Mouse (Mus musculus) midbrain, postnatal 0 days (tissue): ENCODE results near the gene Bcas3. TPM values are rescaled to one million over a fixed set of nuclear protein-coding genes. Genes with fewer than 3 reads are reported as not detected.

ENCODE experiments used
- ATAC-seq: fragments of 200-750 bp; cut with Nextera tagmentation; 2 replicates; pipeline ENCODE4 v1.8.0; 2017; ENCODE audit warnings: moderate number of reproducible peaks, mild to moderate bottlenecking, moderate TSS enrichment, moderate library complexity; ENCODE audit not compliant: low FRiP score
- DNase-seq: peaks from one replicate; pipeline ENCODE4 v3.0.0-alpha.2; 2015; ENCODE audit warnings: low spot score
- H3K27ac ChIP-seq: fragments of 300-500 bp; sonication (generic); 2 replicates; pipeline ENCODE4 v1.5.1; 2014; ENCODE audit warnings: low read depth, mild to moderate bottlenecking, low read length, mixed read lengths
- H3K27me3 ChIP-seq: fragments of 300-500 bp; sonication (generic); 2 replicates; pipeline ENCODE4 v1.6.1; 2014; ENCODE audit warnings: low read length, control low read depth, mixed read lengths; ENCODE audit not compliant: insufficient read depth
- H3K36me3 ChIP-seq: fragments of 300-500 bp; sonication (generic); 2 replicates; pipeline ENCODE4 v1.6.1; 2014; ENCODE audit warnings: low read length, control low read depth, mixed read lengths; ENCODE audit not compliant: insufficient read depth
- H3K4me1 ChIP-seq: fragments of 300-500 bp; sonication (generic); 2 replicates; pipeline ENCODE4 v1.6.1; 2014; ENCODE audit warnings: mild to moderate bottlenecking, control low read depth, antibody characterized with exemption, low read length, mixed read lengths; ENCODE audit not compliant: insufficient read depth
- H3K4me2 ChIP-seq: fragments of 300-500 bp; sonication (generic); 2 replicates; pipeline ENCODE4 v1.6.1; 2014; ENCODE audit warnings: low read depth, mild to moderate bottlenecking, low read length, mixed read lengths; ENCODE audit not compliant: poor library complexity, severe bottlenecking
- H3K4me3 ChIP-seq: fragments of 300-500 bp; sonication (generic); 2 replicates; pipeline ENCODE4 v1.5.1; 2014; ENCODE audit warnings: low read depth, mild to moderate bottlenecking, low read length, moderate library complexity
- H3K9ac ChIP-seq: fragments of 300-500 bp; sonication (generic); replicated peaks from 2 replicates; pipeline ENCODE4 v1.6.1; 2014; ENCODE audit warnings: mild to moderate bottlenecking, low read length, moderate library complexity, mixed read lengths; ENCODE audit not compliant: poor library complexity, severe bottlenecking
- H3K9me3 ChIP-seq: fragments of 300-500 bp; sonication (generic); 2 replicates; pipeline ENCODE4 v1.6.1; 2016; ENCODE audit warnings: low read length, control low read depth
- CTCF ChIP-seq: IDR thresholded peaks from 2 replicates; pipeline ENCODE4 v1.5.1; 2016; ENCODE audit warnings: antibody characterized with exemption, mild to moderate bottlenecking
- WGBS: fragments of 180-500 bp; shearing (Covaris S2); extraction: QIAGEN DNeasy Blood & Tissue Kit; methylation state at CpG from one replicate; pipeline ENCODE4 v1.1.7; 2014; 5-methylcytosine and 5-hydroxymethylcytosine counted together
- polyA plus RNA-seq: library from polyadenylated mRNA; unstranded; fragments of >200 nt; fragmentation: Nextera tagmentation; extraction: Ambion mirVana; gene quantifications from 2 replicates; pipeline ENCODE4 v1.2.1, GENCODE M21; 2015
- total RNA-seq: library from RNA; depleted of rRNA; stranded (reverse); fragments of >200 nt; gene quantifications from 2 replicates; pipeline ENCODE4 v1.2.3, GENCODE M21; 2014

Bcas3 gene
- total and polyA plus RNA-seq, 2 experiments from 2014 or later, result 28.4 to 34.7 TPM

GRCm38 (mm10) chr11:85800380-85800779 is 447.4 kb downstream of the Bcas3 start:
- no peak overlapping the region for H3K9ac ChIP-seq
- 65% methylated on average over 11 of the region's 11 CpGs for WGBS
- ATAC-seq (no peak), DNase-seq (no peak)
- H3K27ac ChIP-seq, result no peak overlapping the region
- no peaks in the 10 kb centered on the region for H3K9me3 ChIP-seq
- no peaks in the 10 kb centered on the region for H3K4me1 ChIP-seq
- no peak overlapping the region for H3K4me2 ChIP-seq
- TF ChIP-seq CTCF, result no peak
- no peak overlapping the region for H3K4me3 ChIP-seq
- no peaks in the 10 kb centered on the region for H3K27me3 ChIP-seq
- no peaks in the 10 kb centered on the region for H3K36me3 ChIP-seq

GRCm38 (mm10) chr11:85804048-85804447 is 451.1 kb downstream of the Bcas3 start:
- TF ChIP-seq CTCF, result no peak
- Histone ChIP-seq H3K4me3 (no peak overlapping the region), H3K36me3 (no peaks in the 10 kb centered on the region), H3K27ac (no peak overlapping the region), H3K9ac (no peak overlapping the region), H3K4me2 (no peak overlapping the region), H3K9me3 (no peaks in the 10 kb centered on the region), H3K27me3 (no peaks in the 10 kb centered on the region), H3K4me1 (no peaks in the 10 kb centered on the region)
- no peak for DNase-seq
- WGBS, result 79% methylated on average over 5 of the region's 5 CpGs
- ATAC-seq, result no peak

- Histone ChIP-seq H3K9me3 (no peaks in the 10 kb centered on the region), H3K27me3 (no peaks in the 10 kb centered on the region), H3K4me2 (no peak overlapping the region), H3K4me1 (no peaks in the 10 kb centered on the region), H3K36me3 (no peaks in the 10 kb centered on the region), H3K9ac (no peak overlapping the region), H3K27ac (no peak overlapping the region), H3K4me3 (no peak overlapping the region)
- WGBS, result 67% methylated on average over 1 of the region's 1 CpGs
- DNase-seq (no peak), ATAC-seq (no peak)
- no peak for TF ChIP-seq CTCF
Measured at GRCm38 (mm10) chr11:85805779-85806178, 452.8 kb downstream of the Bcas3 start.

GRCm38 (mm10) chr11:85807353-85807752 is 454.4 kb downstream of the Bcas3 start:
- Histone ChIP-seq H3K4me3 (no peak overlapping the region), H3K4me2 (no peak overlapping the region), H3K4me1 (no peaks in the 10 kb centered on the region), H3K36me3 (no peaks in the 10 kb centered on the region), H3K9ac (no peak overlapping the region), H3K9me3 (no peaks in the 10 kb centered on the region), H3K27me3 (no peaks in the 10 kb centered on the region), H3K27ac (no peak overlapping the region)
- no peak for DNase-seq
- ATAC-seq, result no peak
- WGBS, result 83% methylated on average over 11 of the region's 11 CpGs
- no peak for TF ChIP-seq CTCF

GRCm38 (mm10) chr11:85811229-85811628 is 458.3 kb downstream of the Bcas3 start:
- no peaks in the 10 kb centered on the region for H3K4me1 ChIP-seq
- H3K9ac ChIP-seq, result no peak overlapping the region
- ATAC-seq, result no peak
- H3K4me2 ChIP-seq, result no peak overlapping the region
- DNase-seq, result no peak
- no peaks in the 10 kb centered on the region for H3K9me3 ChIP-seq
- TF ChIP-seq CTCF, result no peak
- H3K4me3 ChIP-seq, result no peak overlapping the region
- no peaks in the 10 kb centered on the region for H3K27me3 ChIP-seq
- 84% methylated on average over 4 of the region's 4 CpGs for WGBS
- H3K27ac ChIP-seq, result no peak overlapping the region
- H3K36me3 ChIP-seq, result no peaks in the 10 kb centered on the region

GRCm38 (mm10) chr11:85811676-85812075 is 458.7 kb downstream of the Bcas3 start:
- H3K4me2 ChIP-seq, result no peak overlapping the region
- DNase-seq (no peak), ATAC-seq (no peak)
- H3K36me3 ChIP-seq, result no peaks in the 10 kb centered on the region
- H3K4me1 ChIP-seq, result no peaks in the 10 kb centered on the region
- no peak overlapping the region for H3K27ac ChIP-seq
- no peaks in the 10 kb centered on the region for H3K27me3 ChIP-seq
- no peaks in the 10 kb centered on the region for H3K9me3 ChIP-seq
- 90% methylated on average over 5 of the region's 5 CpGs for whole genome bisulfite sequencing
- H3K4me3 ChIP-seq, result no peak overlapping the region
- H3K9ac ChIP-seq, result no peak overlapping the region
- no peak for TF ChIP-seq CTCF
